Mouse (Mus musculus): Measurements from ENCODE around the gene Cnga4. TPM values are rescaled to one million over a fixed set of nuclear protein-coding genes. Genes with fewer than 3 reads are reported as not detected.
"Not testable (repeated sequence)": the region's sequence is repeated elsewhere in the genome, so short reads cannot be mapped to it uniquely, and the experiment has no call there.

Cnga4 gene
- polyA plus RNA-seq, 1 experiment from 2014 or later = not detected

GRCm38 (mm10) chr7:105420903-105421302, 16.5 kb downstream of the Cnga4 start:
- Histone ChIP-seq H3K4me3 (replicated peaks) (no peak overlapping the region), H3K27ac (no peak overlapping the region), H3K4me2 (no peak overlapping the region), H3K4me1 (peaks cover 7% of the 10 kb centered on the region; the same call in 1 of the 2 replicates), H3K9ac (no peak overlapping the region), H3K36me3 (no peaks in the 10 kb centered on the region), H3K27me3 (replicated peaks) (peaks cover 14% of the 10 kb centered on the region; the same call in 1 of the 2 replicates), H3K9me3 (no peaks in the 10 kb centered on the region)
- peak; percentile 33; the same call in 1 of the 2 replicates for ATAC-seq (ENCODE audit: insufficient read depth, low FRiP score, low read depth)
- 15% methylated on average over 2 of the region's 2 CpGs for WGBS

- no peak overlapping the region for H3K4me3 ChIP-seq (replicated peaks)
- H3K4me2 ChIP-seq = no peak overlapping the region
- peaks cover 24% of the 10 kb centered on the region for H3K27me3 ChIP-seq (replicated peaks)
- WGBS = 23% methylated on average over 5 of the region's 5 CpGs
- ATAC-seq (ENCODE audit: insufficient read depth, low FRiP score, low read depth) = no peak
- no peaks in the 10 kb centered on the region for H3K9me3 ChIP-seq
- H3K27ac ChIP-seq = no peak overlapping the region
- H3K9ac ChIP-seq = no peak overlapping the region
- no peaks in the 10 kb centered on the region for H3K36me3 ChIP-seq
- H3K4me1 ChIP-seq = peaks cover 10% of the 10 kb centered on the region; the same call in 1 of the 2 replicates
These were observed 20.0 kb downstream of the Cnga4 start for GRCm38 (mm10) chr7:105424368-105424767.

- WGBS = 2% methylated on average over 31 of the region's 31 CpGs
- no peak within 1 kb of the TSS for H3K9ac ChIP-seq
- peak; percentile 83 for ATAC-seq (ENCODE audit: insufficient read depth, low FRiP score, low read depth)
- no peak within 1 kb of the TSS for H3K27ac ChIP-seq
- no peaks in the 10 kb centered on the region for H3K36me3 ChIP-seq
- H3K27me3 ChIP-seq (replicated peaks) = peaks cover 24% of the 10 kb centered on the region
- peak within 1 kb of the TSS; percentile 38 for H3K4me3 ChIP-seq (replicated peaks)
- H3K9me3 ChIP-seq = no peaks in the 10 kb centered on the region
- H3K4me2 ChIP-seq = peak within 1 kb of the TSS; percentile 81
- peaks cover 10% of the 10 kb centered on the region; the same call in 1 of the 2 replicates for H3K4me1 ChIP-seq
These were observed 21.2 kb downstream of the Cnga4 start, which contains the start of gene Cckbr for GRCm38 (mm10) chr7:105425424-105426043. Gene Cckbr, plus strand, starts transcription at chr7:105425731.

GRCm38 (mm10) chr7:105426051-105426450, 21.7 kb downstream of the Cnga4 start:
- no peaks in the 10 kb centered on the region for H3K36me3 ChIP-seq
- peaks cover 10% of the 10 kb centered on the region; the same call in 1 of the 2 replicates for H3K4me1 ChIP-seq
- peak overlapping the region; percentile 81 for H3K4me2 ChIP-seq
- WGBS = 5% methylated on average over 11 of the region's 11 CpGs
- no peak overlapping the region for H3K9ac ChIP-seq
- no peaks in the 10 kb centered on the region for H3K9me3 ChIP-seq
- H3K4me3 ChIP-seq (replicated peaks) = peak overlapping the region; percentile 38
- H3K27ac ChIP-seq = no peak overlapping the region
- peaks cover 24% of the 10 kb centered on the region for H3K27me3 ChIP-seq (replicated peaks)
- 0 out of 2 replicates have a peak, but pooled peaks have one; percentile 13 for ATAC-seq (ENCODE audit: insufficient read depth, low FRiP score, low read depth)

DNA sequence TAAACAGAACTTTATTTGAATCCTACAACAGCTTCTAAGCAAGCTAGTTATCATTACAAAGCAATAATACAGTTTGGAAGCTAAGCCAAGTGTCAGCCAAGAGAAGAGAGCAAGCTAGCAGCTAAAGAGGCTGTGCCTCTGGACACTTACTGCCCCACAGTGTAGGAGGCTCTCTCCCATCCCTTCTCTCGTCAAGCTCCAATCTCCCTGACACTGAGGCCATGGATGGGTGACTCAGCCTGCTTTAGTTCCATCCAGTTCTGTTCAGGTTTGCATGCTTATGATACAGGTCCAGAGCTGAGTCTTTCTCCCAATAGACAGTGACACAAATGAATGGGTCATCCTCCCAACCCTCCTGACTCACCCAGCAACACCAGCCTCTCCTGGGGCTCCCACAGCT, 27.7 kb downstream of the Cnga4 start:
- Histone ChIP-seq H3K4me1 (no peaks in the 10 kb centered on the region), H3K27ac (no peak overlapping the region), H3K9me3 (no peaks in the 10 kb centered on the region), H3K36me3 (no peaks in the 10 kb centered on the region), H3K4me2 (no peak overlapping the region), H3K4me3 (replicated peaks) (no peak overlapping the region), H3K9ac (no peak overlapping the region), H3K27me3 (replicated peaks) (no peaks in the 10 kb centered on the region)
- ATAC-seq (ENCODE audit: insufficient read depth, low FRiP score, low read depth) = no peak
- 46% methylated on average over 1 of the region's 1 CpGs for WGBS

- no peak overlapping the region for H3K4me2 ChIP-seq
- H3K36me3 ChIP-seq = no peaks in the 10 kb centered on the region
- no peak for ATAC-seq (ENCODE audit: insufficient read depth, low FRiP score, low read depth)
- H3K27me3 ChIP-seq (replicated peaks) = no peaks in the 10 kb centered on the region
- H3K4me3 ChIP-seq (replicated peaks) = no peak overlapping the region
- WGBS = 80% methylated on average over 17 of the region's 17 CpGs
- H3K4me1 ChIP-seq = no peaks in the 10 kb centered on the region
- no peak overlapping the region for H3K27ac ChIP-seq
- H3K9ac ChIP-seq = no peak overlapping the region
- H3K9me3 ChIP-seq = no peaks in the 10 kb centered on the region
These were observed 29.5 kb downstream of the Cnga4 start for GRCm38 (mm10) chr7:105433859-105434258.

DNA sequence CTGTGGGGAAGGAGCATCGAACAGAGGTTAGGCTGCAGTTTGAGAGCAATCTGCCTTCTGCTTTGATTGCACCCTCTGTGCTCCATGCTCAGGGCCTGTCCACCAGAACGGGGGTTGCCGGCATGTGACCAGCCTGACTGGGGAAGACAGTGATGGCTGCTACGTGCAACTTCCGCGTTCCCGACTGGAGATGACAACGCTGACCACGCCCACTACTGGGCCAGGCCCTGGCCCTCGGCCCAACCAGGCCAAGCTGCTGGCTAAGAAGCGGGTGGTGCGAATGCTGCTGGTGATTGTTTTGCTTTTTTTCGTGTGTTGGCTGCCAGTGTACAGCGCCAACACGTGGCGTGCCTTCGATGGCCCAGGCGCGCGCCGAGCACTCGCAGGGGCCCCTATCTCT, 30.4 kb downstream of the Cnga4 start:
- ATAC-seq (ENCODE audit: insufficient read depth, low FRiP score, low read depth) = no peak
- H3K4me2 ChIP-seq = no peak overlapping the region
- 72% methylated on average over 22 of the region's 22 CpGs for WGBS
- H3K27ac ChIP-seq = no peak overlapping the region
- H3K9ac ChIP-seq = no peak overlapping the region
- no peaks in the 10 kb centered on the region for H3K4me1 ChIP-seq
- H3K4me3 ChIP-seq (replicated peaks) = no peak overlapping the region
- no peaks in the 10 kb centered on the region for H3K9me3 ChIP-seq
- H3K36me3 ChIP-seq = no peaks in the 10 kb centered on the region
- no peaks in the 10 kb centered on the region for H3K27me3 ChIP-seq (replicated peaks)

GRCm38 (mm10) chr7:105437979-105438772, 33.8 kb downstream of the Cnga4 start:
- WGBS = 57% methylated on average over 7 of the region's 7 CpGs

GRCm38 (mm10) chr7:105441426-105441825, 37.1 kb downstream of the Cnga4 start:
- 45% methylated on average over 4 of the region's 4 CpGs for WGBS
- peak; percentile 78 for ATAC-seq (ENCODE audit: insufficient read depth, low FRiP score, low read depth)
- H3K27ac ChIP-seq = peak overlapping the region; percentile 3; the same call in 1 of the 2 replicates

More at GRCm38 (mm10) chr7:105437979-105438772, 33.8 kb downstream of the Cnga4 start:
- H3K4me1 ChIP-seq = no peaks in the 10 kb centered on the region
- no peak overlapping the region for H3K4me3 ChIP-seq (replicated peaks)
- H3K27ac ChIP-seq = no peak overlapping the region
- H3K4me2 ChIP-seq = no peak overlapping the region
- no peak for ATAC-seq (ENCODE audit: insufficient read depth, low FRiP score, low read depth)
- no peaks in the 10 kb centered on the region for H3K36me3 ChIP-seq
- no peaks in the 10 kb centered on the region for H3K27me3 ChIP-seq (replicated peaks)
- no peaks in the 10 kb centered on the region for H3K9me3 ChIP-seq
- no peak overlapping the region for H3K9ac ChIP-seq

DNA sequence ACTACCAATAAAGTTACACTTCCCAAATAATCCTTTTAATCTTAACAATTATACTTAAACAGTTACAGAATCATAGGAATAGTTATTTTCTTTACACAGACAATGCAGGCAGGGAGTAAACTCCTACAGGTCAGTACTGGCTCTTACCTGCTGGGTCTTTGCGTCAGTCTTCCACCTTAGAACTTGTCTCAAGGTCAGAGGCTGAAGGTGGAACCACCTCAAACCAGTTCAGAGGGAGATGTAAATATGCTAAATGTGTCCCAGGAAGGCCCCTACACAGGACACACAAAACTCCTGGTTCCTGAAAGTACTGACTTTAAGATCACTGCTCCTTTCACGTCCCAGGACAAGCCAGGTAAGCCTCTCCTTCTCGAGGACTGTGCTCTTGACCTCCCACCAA, 40.7 kb downstream of the Cnga4 start:
- WGBS = 61% methylated on average over 3 of the region's 3 CpGs
- Histone ChIP-seq H3K9me3 (no peaks in the 10 kb centered on the region), H3K27ac (no peak overlapping the region), H3K9ac (no peak overlapping the region), H3K4me1 (no peaks in the 10 kb centered on the region), H3K27me3 (replicated peaks) (no peaks in the 10 kb centered on the region), H3K36me3 (no peaks in the 10 kb centered on the region), H3K4me2 (no peak overlapping the region), H3K4me3 (replicated peaks) (no peak overlapping the region)
- ATAC-seq (ENCODE audit: insufficient read depth, low FRiP score, low read depth) = no peak

More at GRCm38 (mm10) chr7:105441426-105441825, 37.1 kb downstream of the Cnga4 start:
- Histone ChIP-seq H3K27me3 (replicated peaks) (no peaks in the 10 kb centered on the region), H3K4me3 (replicated peaks) (no peak overlapping the region), H3K4me2 (no peak overlapping the region), H3K36me3 (no peaks in the 10 kb centered on the region), H3K9me3 (no peaks in the 10 kb centered on the region), H3K9ac (no peak overlapping the region), H3K4me1 (no peaks in the 10 kb centered on the region)

DNA sequence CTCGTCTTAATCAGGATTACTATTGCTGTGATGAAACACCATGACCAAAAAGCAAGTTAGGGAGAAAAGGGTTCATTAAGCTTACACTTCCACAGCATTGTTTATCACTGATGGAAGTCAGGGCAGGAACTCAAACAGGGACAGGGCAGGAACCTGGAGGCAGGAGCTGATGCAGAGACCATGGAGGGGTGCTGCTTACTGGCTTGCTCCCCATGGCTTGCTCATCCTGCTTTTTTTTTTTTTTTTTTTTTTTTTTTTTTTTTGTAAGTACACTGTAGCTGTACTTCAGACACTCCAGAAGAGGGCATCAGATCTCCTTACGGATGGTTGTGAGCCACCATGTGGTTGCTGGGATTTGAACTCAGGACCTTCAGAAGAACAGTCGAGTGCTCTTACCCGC, 49.0 kb downstream of the Cnga4 start:
- WGBS = 84% methylated on average over 4 of the region's 4 CpGs
- H3K4me3 ChIP-seq (replicated peaks); H3K9me3 ChIP-seq; ATAC-seq (ENCODE audit: insufficient read depth, low FRiP score, low read depth); H3K36me3 ChIP-seq; H3K4me2 ChIP-seq; H3K9ac ChIP-seq; H3K27ac ChIP-seq; H3K4me1 ChIP-seq; H3K27me3 ChIP-seq (replicated peaks): not testable (repeated sequence)

All from stomach, embryonic 15.5 days (tissue).